Mouse (Mus musculus): ENCODE data around the gene Gpc1. TPM values are rescaled to one million over a fixed set of nuclear protein-coding genes. Genes with fewer than 3 reads are reported as not detected.
A peak's percentile ranks its signal among the peaks of the same experiment; 100 is the strongest.

The Gpc1 gene
- total RNA-seq, 4 experiments from 2014 or later, result 481 to 555 (median 528) TPM

GRCm38 (mm10) chr1:92879266-92879665 is 47.8 kb downstream of the Gpc1 start:
- no peak for DNase-seq (ENCODE audit: low spot score)

GRCm38 (mm10) chr1:92880101-92880500 is 48.7 kb downstream of the Gpc1 start:
- no peak for DNase-seq (ENCODE audit: low spot score)

GRCm38 (mm10) chr1:92881982-92882381 is 50.5 kb downstream of the Gpc1 start:
- no peak for DNase-seq (ENCODE audit: low spot score)

GRCm38 (mm10) chr1:92888901-92889655 is 57.6 kb downstream of the Gpc1 start:
- no peak for DNase-seq (ENCODE audit: low spot score)

- DNase-seq (ENCODE audit: low spot score), result no peak
Observed at GRCm38 (mm10) chr1:92892791-92893190, 61.3 kb downstream of the Gpc1 start.

GRCm38 (mm10) chr1:92893896-92894295 is 62.5 kb downstream of the Gpc1 start:
- DNase-seq (ENCODE audit: low spot score), result no peak

GRCm38 (mm10) chr1:92895089-92895488 is 63.6 kb downstream of the Gpc1 start:
- DNase-seq (ENCODE audit: low spot score), result peak; percentile 60

- DNase-seq (ENCODE audit: low spot score), result no peak
Observed at GRCm38 (mm10) chr1:92902786-92903185, 71.3 kb downstream of the Gpc1 start, which contains the start of gene Ankmy1. TSS of gene Ankmy1 (minus strand) at chr1:92902906.

- DNase-seq (ENCODE audit: low spot score), result no peak
Observed at GRCm38 (mm10) chr1:92903627-92904026, 72.2 kb downstream of the Gpc1 start.

GRCm38 (mm10) chr1:92905703-92906310 is 74.4 kb downstream of the Gpc1 start:
- no peak for DNase-seq (ENCODE audit: low spot score)

GRCm38 (mm10) chr1:92906779-92907631 is 75.6 kb downstream of the Gpc1 start, which contains the start of gene Dusp28:
TSS of gene Dusp28 (plus strand) at chr1:92906981.
- peak; percentile 91 for DNase-seq (ENCODE audit: low spot score)

GRCm38 (mm10) chr1:92907632-92908360 is 76.4 kb downstream of the Gpc1 start:
- no peak for DNase-seq (ENCODE audit: low spot score)

GRCm38 (mm10) chr1:92908664-92909063 is 77.2 kb downstream of the Gpc1 start:
- no peak for DNase-seq (ENCODE audit: low spot score)

- DNase-seq (ENCODE audit: low spot score), result no peak
Observed at GRCm38 (mm10) chr1:92909068-92909467, 77.6 kb downstream of the Gpc1 start.

Small RNA genes within 50 kb of the gene (microRNA-seq; reads per million reads assigned to microRNA genes)
- 33,884 reads per million, percentile 97 among the genes with 10 or more reads in this experiment for gene Mir149

Other genes starting within 250 kb of the Gpc1 start
- not detected for gene Olfr1412, start 245.9 kb upstream of the Gpc1 start, total RNA-seq (2022)
- not detected for gene Olfr1411, start 237.2 kb upstream of the Gpc1 start, total RNA-seq (2022)
- gene Olfr1410, start 225.9 kb upstream of the Gpc1 start, total RNA-seq (2022), result not detected
- gene Olfr12, start 213.9 kb upstream of the Gpc1 start, total RNA-seq (2022), result not detected
- gene Cops9, start 189.7 kb upstream of the Gpc1 start, total RNA-seq (2022), result 100 to 1,000 TPM; 218 to 255 (median 237) TPM
- gene Otos, start 182.8 kb upstream of the Gpc1 start, total RNA-seq (2022), result not detected
- under 1 TPM in 2 of 4 experiments, not detected in 2; 0.09 to 0.11 TPM for gene Ankmy1, start 71.3 kb downstream of the Gpc1 start, total RNA-seq (2022)
- gene Dusp28, start 75.3 kb downstream of the Gpc1 start, total RNA-seq (2022), result 10 to 100 TPM; 15.6 to 16.6 (median 16.5) TPM
- 10 to 100 TPM; 72.0 to 80.4 (median 77.3) TPM for gene Rnpepl1, start 79.1 kb downstream of the Gpc1 start, total RNA-seq (2022)
- gene Capn10, start 102.7 kb downstream of the Gpc1 start, total RNA-seq (2022), result 1 to 10 TPM; 4.9 to 7.4 (median 6.7) TPM
- gene Gpr35, start 119.2 kb downstream of the Gpc1 start, total RNA-seq (2022), result 1 to 10 TPM in 1 of 4 experiments, under 1 TPM in 3; 0.19 to 1.3 (median 0.47) TPM
- gene Aqp12, start 174.7 kb downstream of the Gpc1 start, total RNA-seq (2022), result not detected

Data from heart, adult 8-10 months (tissue).